28 mouse cellular contexts compared by ENCODE assay signal in genomic region chr5:120765010-120765409, GRCm38 (mm10). TPM values are rescaled to one million over a fixed set of nuclear protein-coding genes. Genes with fewer than 3 reads are reported as not detected.
"Had no signal": no experiment of that assay in that cellular context is flagged by ENCODE, and none has a peak within 500 bp of the region (broad histone marks: within the 10 kb centered on the region; RNA-seq: fewer than 3 reads in every experiment).

No protein-coding gene starts in this region.

- DNase-seq: kidney, adult 11 months; kidney, adult 8-10 months; kidney, postnatal 10 days; kidney, postnatal 36 days; layer of hippocampus, adult 9-11 months; lung, embryonic 14.5 days; right cerebral cortex, adult 18-20 months; right cerebral cortex, postnatal 14 days; right cerebral cortex, postnatal 4 days; thymus, postnatal 25 days had no signal

- H3K9ac ChIP-seq: kidney, embryonic 15.5 days; lung, embryonic 14.5 days; midbrain, embryonic 12.5 days; midbrain, embryonic 15.5 days; neural tube, embryonic 12.5 days; neural tube, embryonic 15.5 days had no signal

- H3K27me3 ChIP-seq: kidney, embryonic 15.5 days; midbrain, embryonic 12.5 days; midbrain, embryonic 15.5 days; neural tube, embryonic 12.5 days; neural tube, embryonic 15.5 days had no signal

- H3K9me3 ChIP-seq: kidney, embryonic 15.5 days; midbrain, embryonic 12.5 days; midbrain, embryonic 15.5 days; neural tube, embryonic 12.5 days; neural tube, embryonic 15.5 days had no signal

- H3K4me3 ChIP-seq: kidney, embryonic 15.5 days; midbrain, embryonic 12.5 days; midbrain, embryonic 15.5 days; neural tube, embryonic 12.5 days; neural tube, embryonic 15.5 days had no signal

- H3K36me3 ChIP-seq: kidney, embryonic 15.5 days; midbrain, embryonic 12.5 days; midbrain, embryonic 15.5 days; neural tube, embryonic 12.5 days; neural tube, embryonic 15.5 days had no signal

- H3K27ac ChIP-seq: kidney, embryonic 15.5 days; macrophage; midbrain, embryonic 12.5 days; midbrain, embryonic 15.5 days; neural tube, embryonic 12.5 days; neural tube, embryonic 15.5 days; stomach, postnatal 0 days had no signal

- H3K4me2 ChIP-seq: kidney, embryonic 15.5 days; liver, embryonic 11.5 days; lung, embryonic 14.5 days; midbrain, embryonic 12.5 days; midbrain, embryonic 15.5 days; neural tube, embryonic 12.5 days; neural tube, embryonic 15.5 days had no signal

- H3K4me1 ChIP-seq: kidney, embryonic 15.5 days; midbrain, embryonic 12.5 days; midbrain, embryonic 15.5 days; neural tube, embryonic 12.5 days; neural tube, embryonic 15.5 days had no signal

- ATAC-seq: lung, postnatal 0 days; midbrain, embryonic 15.5 days had no signal

RNA-seq across cellular contexts. Expression of gene Oas3, which starts 12.5 kb away (rescaled TPM):
- total RNA-seq: layer of hippocampus, postnatal 25 days; left cerebral cortex, adult 18-20 months; left cerebral cortex, postnatal 36 days had no signal
- polyA plus RNA-seq: stomach, embryonic 14.5 days had no signal

RNA-seq across cellular contexts. Expression of gene Oas1e, which starts 30.3 kb away (rescaled TPM):
- total RNA-seq: layer of hippocampus, postnatal 25 days; left cerebral cortex, adult 18-20 months; left cerebral cortex, postnatal 10 days; left cerebral cortex, postnatal 36 days; megakaryocyte, adult 5-6 weeks had no signal
- polyA plus RNA-seq: kidney, embryonic 15.5 days; limb, embryonic 11.5 days; limb, embryonic 14.5 days; liver, embryonic 11.5 days; lung, embryonic 14.5 days; macrophage; midbrain, embryonic 12.5 days; neural tube, embryonic 12.5 days; stomach, embryonic 14.5 days; stomach, postnatal 0 days had no signal

RNA-seq across cellular contexts. Expression of gene Dtx1, which starts 53.3 kb away (rescaled TPM):
- polyA plus RNA-seq: liver, embryonic 16.5 days had no signal
